Mouse (Mus musculus): ENCODE results near the gene Ptges2. TPM values are rescaled to one million over a fixed set of nuclear protein-coding genes. Genes with fewer than 3 reads are reported as not detected.

Ptges2 gene
- 47.3 and 49.4 TPM in 2 replicates for polyA plus RNA-seq (2015; fragmentation: Nextera tagmentation; extraction: Ambion mirVana)

DNA sequence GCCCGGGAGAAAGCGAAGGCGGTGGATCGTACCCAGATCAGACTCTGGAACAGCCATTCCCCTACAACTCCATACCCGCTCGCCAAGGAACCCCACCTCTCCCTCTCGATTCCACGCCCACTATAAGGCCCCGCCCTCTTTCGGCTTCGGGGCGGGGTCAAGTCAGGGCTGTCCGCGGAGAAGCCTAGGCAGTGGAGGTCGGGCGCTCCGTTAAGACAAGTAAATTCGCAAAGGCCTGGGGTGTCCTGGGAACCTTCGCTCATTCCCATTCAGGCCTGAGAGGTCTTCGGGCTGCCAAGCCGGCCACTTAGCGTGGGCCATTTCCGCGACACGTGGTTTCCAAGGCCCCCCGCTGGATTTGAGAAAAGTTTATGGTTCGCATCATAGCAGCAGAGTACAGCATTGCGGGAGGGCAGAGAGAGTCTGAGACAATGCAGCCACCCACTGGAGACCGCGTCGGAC is at the start of gene Ptges2:
Gene Ptges2, plus strand, starts transcription at position 413 of the 462 bp plus-strand sequence.
- peak within 1 kb of the TSS; percentile 84 for H3K4me2 ChIP-seq (replicated peaks; ENCODE audit: low read depth)
- no peaks in the 10 kb centered on the region for H3K9me3 ChIP-seq (ENCODE audit: control insufficient read depth)
- H3K36me3 ChIP-seq (ENCODE audit: control insufficient read depth, insufficient read depth): peaks cover 6% of the 10 kb centered on the region; the same call in 1 of the 2 replicates
- H3K4me1 ChIP-seq (replicated peaks; ENCODE audit: control insufficient read depth, insufficient read depth, low read length): 0 out of 2 replicates have a peak, but pooled peaks cover 3% of the 10 kb centered on the region
- TF ChIP-seq CTCF (IDR thresholded peaks at IDR 0.05; ENCODE audit: low read depth): no peak
- no peaks in the 10 kb centered on the region for H3K27me3 ChIP-seq (replicated peaks; ENCODE audit: control insufficient read depth, insufficient read depth, low read length)
- WGBS: under 1% methylated on average over 31 of the region's 31 CpGs
- peak within 1 kb of the TSS; percentile 86 for H3K4me3 ChIP-seq (ENCODE audit: low read depth, low read length)
- peak within 1 kb of the TSS; percentile 91 for H3K27ac ChIP-seq (ENCODE audit: low read depth, low read length)
- peak within 1 kb of the TSS; percentile 88 for H3K9ac ChIP-seq (ENCODE audit: low read depth, low read length)
- ATAC-seq: peak; percentile 81

DNA sequence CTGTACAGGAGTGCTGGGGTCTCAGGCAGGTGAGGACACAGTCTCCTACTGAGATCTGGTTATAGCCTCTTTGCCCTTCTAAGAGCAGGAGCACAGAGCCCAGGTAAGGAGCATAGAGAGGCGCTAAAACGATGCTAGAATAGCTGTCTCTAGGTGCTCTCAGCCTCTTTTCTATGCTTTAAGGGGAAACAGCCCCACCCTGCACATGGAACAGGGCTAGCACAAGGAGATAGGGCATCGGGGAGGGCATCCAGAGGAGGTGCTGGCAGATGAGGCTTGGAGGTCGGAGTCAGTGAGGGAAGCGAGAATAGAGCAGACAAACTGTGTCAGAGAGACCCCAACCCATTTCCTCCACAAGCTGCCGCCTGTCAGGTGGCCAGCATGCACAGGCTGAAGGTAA is 48.7 kb upstream of the Ptges2 start:
- Histone ChIP-seq H3K36me3 (ENCODE audit: control insufficient read depth, insufficient read depth) (peaks cover 8% of the 10 kb centered on the region; the same call in 1 of the 2 replicates), H3K4me3 (ENCODE audit: low read depth, low read length) (no peak overlapping the region), H3K27me3 (replicated peaks; ENCODE audit: control insufficient read depth, insufficient read depth, low read length) (no peaks in the 10 kb centered on the region), H3K4me2 (replicated peaks; ENCODE audit: low read depth) (no peak overlapping the region), H3K9me3 (ENCODE audit: control insufficient read depth) (no peaks in the 10 kb centered on the region), H3K4me1 (replicated peaks; ENCODE audit: control insufficient read depth, insufficient read depth, low read length) (no peaks in the 10 kb centered on the region), H3K27ac (ENCODE audit: low read depth, low read length) (no peak overlapping the region), H3K9ac (ENCODE audit: low read depth, low read length) (no peak overlapping the region)
- TF ChIP-seq CTCF (IDR thresholded peaks at IDR 0.05; ENCODE audit: low read depth): no peak
- ATAC-seq: no peak
- 71% methylated on average over 6 of the region's 6 CpGs for WGBS

DNA sequence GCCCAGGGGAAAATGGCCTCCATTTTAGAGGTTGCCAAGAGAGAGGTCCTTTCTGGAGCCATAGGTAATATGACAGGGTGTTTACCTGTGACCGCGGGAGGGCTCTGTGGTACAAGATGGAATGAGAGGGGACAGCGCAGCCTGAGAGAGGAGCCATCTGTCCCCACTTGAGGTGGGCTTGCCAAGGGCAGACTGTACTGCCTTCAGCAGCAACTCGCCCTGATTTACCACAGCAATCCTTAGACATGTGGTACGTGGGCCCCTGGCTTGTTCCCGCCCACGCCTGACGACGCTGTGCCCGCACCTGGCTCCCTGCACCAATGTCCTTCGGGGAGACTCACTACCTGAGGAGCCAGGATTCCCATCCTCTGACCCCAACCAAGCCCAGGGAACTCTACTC is 47.4 kb upstream of the Ptges2 start:
- no peak for TF ChIP-seq CTCF (IDR thresholded peaks at IDR 0.05; ENCODE audit: low read depth)

DNA sequence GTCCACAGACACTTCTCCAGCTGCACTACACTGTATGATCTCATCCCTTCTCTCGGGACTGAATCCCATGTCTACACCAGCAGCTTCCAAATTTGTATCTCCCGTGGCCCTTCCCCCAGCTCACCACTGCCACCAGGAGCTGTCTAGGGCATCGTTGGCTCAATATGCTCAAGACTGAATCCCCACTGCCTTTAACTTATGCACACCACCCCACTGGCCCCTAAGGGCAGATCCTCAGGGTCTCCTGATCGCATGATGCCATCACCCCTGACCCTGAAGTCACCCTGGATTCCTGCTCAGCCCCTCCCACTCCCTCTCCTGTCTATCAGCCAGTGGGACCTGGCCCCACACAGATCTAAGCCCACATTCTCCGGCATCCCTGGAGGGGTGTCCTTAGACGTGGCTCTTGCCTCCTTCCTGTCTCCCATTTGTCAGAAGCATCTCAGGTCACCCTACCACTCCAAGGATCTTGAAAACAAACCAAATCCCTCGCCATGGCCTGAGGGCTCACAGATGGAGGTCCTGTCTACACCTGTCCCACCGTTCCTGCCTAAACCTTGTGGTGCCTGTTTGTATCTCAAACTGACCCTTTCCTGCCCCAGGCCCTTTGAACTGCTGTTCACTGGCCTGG is 46.0 kb upstream of the Ptges2 start:
- Histone ChIP-seq H3K36me3 (ENCODE audit: control insufficient read depth, insufficient read depth) (peaks cover 5% of the 10 kb centered on the region; the same call in 1 of the 2 replicates), H3K4me2 (replicated peaks; ENCODE audit: low read depth) (no peak overlapping the region), H3K9ac (ENCODE audit: low read depth, low read length) (no peak overlapping the region), H3K27me3 (replicated peaks; ENCODE audit: control insufficient read depth, insufficient read depth, low read length) (no peaks in the 10 kb centered on the region), H3K4me1 (replicated peaks; ENCODE audit: control insufficient read depth, insufficient read depth, low read length) (peaks cover 4% of the 10 kb centered on the region), H3K4me3 (ENCODE audit: low read depth, low read length) (no peak overlapping the region), H3K9me3 (ENCODE audit: control insufficient read depth) (no peaks in the 10 kb centered on the region), H3K27ac (ENCODE audit: low read depth, low read length) (no peak overlapping the region)
- 58% methylated on average over 8 of the region's 8 CpGs for WGBS
- no peak for ATAC-seq
- TF ChIP-seq CTCF (IDR thresholded peaks at IDR 0.05; ENCODE audit: low read depth): no peak

More for the DNA sequence above, 47.4 kb upstream of the Ptges2 start:
- Histone ChIP-seq H3K4me1 (replicated peaks; ENCODE audit: control insufficient read depth, insufficient read depth, low read length) (peaks cover under 1% of the 10 kb centered on the region; the same call in 1 of the 2 replicates), H3K9ac (ENCODE audit: low read depth, low read length) (no peak overlapping the region), H3K4me3 (ENCODE audit: low read depth, low read length) (no peak overlapping the region), H3K9me3 (ENCODE audit: control insufficient read depth) (no peaks in the 10 kb centered on the region), H3K4me2 (replicated peaks; ENCODE audit: low read depth) (no peak overlapping the region), H3K27ac (ENCODE audit: low read depth, low read length) (no peak overlapping the region), H3K27me3 (replicated peaks; ENCODE audit: control insufficient read depth, insufficient read depth, low read length) (no peaks in the 10 kb centered on the region), H3K36me3 (ENCODE audit: control insufficient read depth, insufficient read depth) (peaks cover 8% of the 10 kb centered on the region; the same call in 1 of the 2 replicates)
- WGBS: 61% methylated on average over 11 of the region's 11 CpGs
- no peak for ATAC-seq

DNA sequence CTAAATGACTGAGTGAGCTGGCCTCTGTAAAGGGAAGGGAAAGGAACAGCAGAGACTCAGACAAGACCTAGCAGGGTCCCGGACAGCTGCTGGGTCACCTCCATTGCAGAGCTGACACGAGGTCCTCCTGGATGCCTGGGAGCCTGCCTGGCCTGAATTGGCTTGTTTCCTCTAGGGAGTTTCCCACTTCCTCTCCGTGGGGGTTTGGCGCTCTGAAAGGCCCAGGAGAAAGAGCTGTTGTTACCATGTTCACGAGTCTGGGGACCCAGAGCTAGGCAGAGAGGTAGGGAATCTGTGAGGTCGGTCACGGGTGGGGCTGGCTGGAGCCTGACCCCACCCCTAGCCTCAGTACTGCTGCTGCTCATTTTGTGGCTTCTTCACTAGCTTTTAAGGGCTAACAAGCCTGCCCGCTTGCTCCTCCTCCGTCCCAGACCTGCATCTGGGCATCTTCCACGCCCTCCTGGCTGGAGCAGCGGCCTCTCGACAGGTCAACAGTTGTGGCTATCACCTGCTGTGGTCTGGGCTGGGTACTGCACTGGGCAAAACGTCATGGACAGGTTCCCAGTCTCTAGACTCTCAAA is 45.1 kb upstream of the Ptges2 start:
- no peak for TF ChIP-seq CTCF (IDR thresholded peaks at IDR 0.05; ENCODE audit: low read depth)
- H3K4me2 ChIP-seq (replicated peaks; ENCODE audit: low read depth): 0 out of 2 replicates have a peak overlapping the region, but pooled peaks have one; percentile 6
- no peak overlapping the region for H3K9ac ChIP-seq (ENCODE audit: low read depth, low read length)
- H3K27me3 ChIP-seq (replicated peaks; ENCODE audit: control insufficient read depth, insufficient read depth, low read length): no peaks in the 10 kb centered on the region
- H3K27ac ChIP-seq (ENCODE audit: low read depth, low read length): no peak overlapping the region
- peaks cover 6% of the 10 kb centered on the region for H3K4me1 ChIP-seq (replicated peaks; ENCODE audit: control insufficient read depth, insufficient read depth, low read length)
- H3K36me3 ChIP-seq (ENCODE audit: control insufficient read depth, insufficient read depth): peaks cover 5% of the 10 kb centered on the region; the same call in 1 of the 2 replicates
- H3K4me3 ChIP-seq (ENCODE audit: low read depth, low read length): no peak overlapping the region
- no peaks in the 10 kb centered on the region for H3K9me3 ChIP-seq (ENCODE audit: control insufficient read depth)
- 55% methylated on average over 13 of the region's 13 CpGs for WGBS
- ATAC-seq: no peak

DNA sequence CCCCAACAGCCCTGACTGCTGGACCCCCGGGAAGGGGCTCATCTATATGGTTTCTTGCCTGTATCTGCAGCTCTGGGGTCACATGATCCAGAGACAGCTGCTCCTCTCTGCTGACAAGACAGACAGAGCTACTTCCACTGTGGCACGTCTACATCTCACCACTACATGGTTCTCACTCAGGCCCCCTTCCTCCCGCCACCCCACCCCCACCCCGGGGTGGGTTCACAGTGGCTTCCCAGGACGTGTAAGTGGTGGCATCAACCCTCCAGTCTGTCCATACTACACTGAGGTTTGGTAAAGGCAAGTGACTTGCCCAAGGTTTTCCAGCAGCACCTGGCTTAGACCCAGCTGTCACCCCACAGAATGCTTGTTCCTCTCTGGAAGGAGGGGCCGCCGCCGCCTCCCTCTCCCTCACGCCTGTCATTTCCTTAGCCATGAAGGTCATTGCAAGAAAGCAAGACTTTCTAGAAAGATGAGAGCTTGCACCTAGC is 44.2 kb upstream of the Ptges2 start:
- Histone ChIP-seq H3K9ac (ENCODE audit: low read depth, low read length) (peak overlapping the region; percentile 83), H3K9me3 (ENCODE audit: control insufficient read depth) (no peaks in the 10 kb centered on the region), H3K4me1 (replicated peaks; ENCODE audit: control insufficient read depth, insufficient read depth, low read length) (peaks cover 6% of the 10 kb centered on the region), H3K4me3 (ENCODE audit: low read depth, low read length) (peak overlapping the region; percentile 83), H3K4me2 (replicated peaks; ENCODE audit: low read depth) (peak overlapping the region; percentile 93), H3K27me3 (replicated peaks; ENCODE audit: control insufficient read depth, insufficient read depth, low read length) (no peaks in the 10 kb centered on the region), H3K27ac (ENCODE audit: low read depth, low read length) (peak overlapping the region; percentile 4; the same call in 1 of the 2 replicates), H3K36me3 (ENCODE audit: control insufficient read depth, insufficient read depth) (peaks cover 5% of the 10 kb centered on the region; the same call in 1 of the 2 replicates)
- no peak for TF ChIP-seq CTCF (IDR thresholded peaks at IDR 0.05; ENCODE audit: low read depth)
- no peak for ATAC-seq
- 48% methylated on average over 9 of the region's 9 CpGs for WGBS

Measured in intestine, postnatal 0 days (tissue).